Mouse (Mus musculus) brain, embryonic 14.5 days (tissue): ENCODE measurements around the gene Tfip11. TPM values are rescaled to one million over a fixed set of nuclear protein-coding genes. Genes with fewer than 3 reads are reported as not detected.

Experiments
- DNase-seq: peaks from one replicate; pipeline ENCODE4 v3.0.0-alpha.2; 2011; ENCODE audit warnings: low read depth
- CTCF ChIP-seq: fragments of 200-500 bp; IDR thresholded peaks from 2 replicates; pipeline ENCODE4 v1.5.1; 2012; ENCODE audit warnings: inconsistent platforms, mild to moderate bottlenecking, moderate library complexity, borderline replicate concordance; ENCODE audit not compliant: insufficient read depth, insufficient read length; ENCODE audit errors: extremely low read depth
- POLR2A ChIP-seq: fragments of 200-500 bp; IDR thresholded peaks from 2 replicates; pipeline ENCODE4 v1.6.1; 2012; ENCODE audit warnings: mild to moderate bottlenecking, inconsistent platforms, borderline replicate concordance; ENCODE audit not compliant: poor library complexity, insufficient read depth, insufficient read length, severe bottlenecking; ENCODE audit errors: extremely low read depth
- polyA plus RNA-seq: library from polyadenylated mRNA; depleted of rRNA; stranded (reverse); fragments of >200 nt; gene quantifications from 2 replicates; pipeline ENCODE4 v1.2.3, GENCODE M21; 2012

The Tfip11 gene
- polyA plus RNA-seq, 1 experiment: 44.6 TPM

- TF ChIP-seq CTCF (0 out of 2 replicates have a peak, but pooled peaks have one; percentile 7), POLR2A (peak; percentile 69; the same call in 1 of the 2 replicates)
- peak; percentile 91 for DNase-seq
Observed at GRCm38 (mm10) chr5:112342463-112343204, 16.5 kb downstream of the Tfip11 start, which contains the start of the genes Srrd and Hps4. Srrd (minus strand) TSS chr5:112343040. Hps4 (plus strand) TSS chr5:112343083.

GRCm38 (mm10) chr5:112343205-112343595 lies 17.0 kb downstream of the Tfip11 start:
- TF ChIP-seq CTCF: no peak
- TF ChIP-seq POLR2A: no peak
- DNase-seq: peak; percentile 43

GRCm38 (mm10) chr5:112344092-112344960 lies 18.2 kb downstream of the Tfip11 start:
- TF ChIP-seq CTCF (no peak), POLR2A (no peak)

GRCm38 (mm10) chr5:112346211-112346965 lies 20.2 kb downstream of the Tfip11 start:
- no peak for DNase-seq
- TF ChIP-seq CTCF: no peak
- TF ChIP-seq POLR2A: no peak

More at GRCm38 (mm10) chr5:112344092-112344960, 18.2 kb downstream of the Tfip11 start:
- no peak for DNase-seq

- DNase-seq: no peak
- no peak for TF ChIP-seq CTCF
Observed at GRCm38 (mm10) chr5:112349169-112349568, 23.0 kb downstream of the Tfip11 start.

- DNase-seq: no peak
- TF ChIP-seq POLR2A (no peak), CTCF (no peak)
Observed at GRCm38 (mm10) chr5:112355493-112355892, 29.3 kb downstream of the Tfip11 start.

- TF ChIP-seq POLR2A (no peak), CTCF (no peak)
- DNase-seq: no peak
Observed at GRCm38 (mm10) chr5:112355910-112356309, 29.8 kb downstream of the Tfip11 start, which contains the start of gene Gm6583. Gm6583 (minus strand) TSS chr5:112356033.

GRCm38 (mm10) chr5:112356322-112356721 lies 30.2 kb downstream of the Tfip11 start:
- no peak for DNase-seq
- TF ChIP-seq CTCF (no peak), POLR2A (no peak)

GRCm38 (mm10) chr5:112359520-112359919 lies 33.4 kb downstream of the Tfip11 start:
- no peak for DNase-seq
- no peak for TF ChIP-seq POLR2A
- TF ChIP-seq CTCF: no peak

- TF ChIP-seq CTCF: no peak
- no peak for TF ChIP-seq POLR2A
- no peak for DNase-seq
Observed at GRCm38 (mm10) chr5:112360077-112360476, 33.9 kb downstream of the Tfip11 start.

- no peak for TF ChIP-seq POLR2A
- no peak for TF ChIP-seq CTCF
- DNase-seq: no peak
Observed at GRCm38 (mm10) chr5:112364184-112364797, 38.1 kb downstream of the Tfip11 start.

GRCm38 (mm10) chr5:112366879-112367278 lies 40.7 kb downstream of the Tfip11 start:
- no peak for DNase-seq
- TF ChIP-seq POLR2A: no peak
- no peak for TF ChIP-seq CTCF
